Mouse (Mus musculus) pancreas, adult 10 weeks (tissue): ENCODE results near the gene Krt4. TPM values are rescaled to one million over a fixed set of nuclear protein-coding genes. Genes with fewer than 3 reads are reported as not detected.

Experiments used
- polyA plus RNA-seq: library from polyadenylated mRNA; stranded (reverse); fragments of 350-450 nt; fragmentation: Illumina TruSeq; extraction: RNeasy Lipid Tissue Mini Kit (QIAGEN cat#74804); gene quantifications from one replicate; pipeline ENCODE4 v1.2.3, GENCODE M21; 2015; ENCODE audit warnings: low read depth, low replicate concordance; ENCODE audit not compliant: insufficient read depth

Gene Krt4
- not detected for polyA plus RNA-seq

DNA sequence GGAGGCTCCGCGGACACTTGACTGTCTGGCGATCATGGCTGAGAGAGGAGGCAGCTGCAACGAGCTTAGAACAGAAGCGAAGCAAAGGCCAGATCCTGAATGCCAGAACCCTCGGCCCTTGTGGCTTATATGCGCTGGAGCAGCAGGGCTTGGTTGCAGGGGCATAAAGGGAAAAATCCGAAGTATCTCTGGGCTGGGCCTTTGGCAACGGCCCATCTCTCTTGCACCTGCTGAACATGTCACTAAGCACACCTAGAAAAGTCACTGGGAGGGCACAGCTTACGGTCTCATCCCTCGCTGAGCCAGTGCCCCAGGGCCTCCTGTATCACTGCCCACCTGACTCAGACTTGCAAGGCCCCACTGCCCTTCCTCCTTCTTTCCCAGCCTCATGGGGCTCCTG is at the start of gene Krt4:
TSS of gene Krt4 (minus strand) at position 101 of the 400 bp plus-strand sequence.

DNA sequence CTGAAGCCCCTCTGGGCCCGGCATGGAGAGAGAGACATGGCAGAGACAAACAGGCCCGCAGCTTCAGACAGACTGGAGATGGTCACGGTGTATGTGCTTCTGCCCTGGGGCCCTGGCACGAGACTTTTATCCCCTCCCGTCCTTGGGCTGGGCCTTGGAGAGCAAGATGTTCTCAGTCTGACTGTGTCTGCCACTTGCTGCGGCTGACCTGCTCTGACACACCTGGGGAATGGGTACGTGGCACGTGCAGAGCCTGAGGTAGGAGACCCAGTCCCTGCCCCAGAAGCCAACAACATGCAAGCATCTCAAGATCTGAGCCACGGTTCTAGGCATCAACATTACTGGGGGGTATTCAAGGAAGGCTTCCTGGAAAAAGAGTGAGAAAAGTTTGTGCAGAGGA is 29.7 kb upstream of the Krt4 start, which contains the start of gene Krt78:
TSS of gene Krt78 (minus strand) at position 101 of the 400 bp plus-strand sequence.

DNA sequence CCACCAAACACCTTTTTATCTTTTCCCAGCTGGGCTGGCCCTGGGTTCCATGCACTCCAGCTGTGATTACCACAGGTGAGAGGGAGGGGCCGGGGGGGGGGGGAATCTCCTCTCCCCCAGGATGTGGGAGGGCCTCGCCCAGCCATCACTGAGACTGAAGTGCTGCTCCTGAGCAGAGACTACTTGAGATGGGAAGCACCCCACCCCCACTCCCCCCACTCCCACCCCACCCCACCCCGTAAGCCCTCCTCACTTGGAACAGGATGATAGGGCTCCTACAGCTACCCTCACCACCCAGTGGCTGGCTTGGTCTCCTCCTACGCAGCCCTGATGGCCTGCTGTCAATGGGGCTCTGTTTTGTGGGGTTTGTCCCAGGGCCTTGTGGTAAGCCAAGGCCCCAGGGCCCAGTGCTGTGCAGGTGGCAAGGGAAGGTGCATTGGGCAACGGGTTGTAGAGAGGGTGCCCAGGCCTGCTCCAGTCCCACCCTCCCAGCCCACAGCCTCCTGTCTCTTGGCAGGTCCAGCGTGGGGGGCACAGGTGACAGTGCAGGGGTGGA is 15.8 kb upstream of the Krt4 start, which contains the start of gene Krt79:
TSS of gene Krt79 (minus strand) at position 51 of the 556 bp plus-strand sequence.

DNA sequence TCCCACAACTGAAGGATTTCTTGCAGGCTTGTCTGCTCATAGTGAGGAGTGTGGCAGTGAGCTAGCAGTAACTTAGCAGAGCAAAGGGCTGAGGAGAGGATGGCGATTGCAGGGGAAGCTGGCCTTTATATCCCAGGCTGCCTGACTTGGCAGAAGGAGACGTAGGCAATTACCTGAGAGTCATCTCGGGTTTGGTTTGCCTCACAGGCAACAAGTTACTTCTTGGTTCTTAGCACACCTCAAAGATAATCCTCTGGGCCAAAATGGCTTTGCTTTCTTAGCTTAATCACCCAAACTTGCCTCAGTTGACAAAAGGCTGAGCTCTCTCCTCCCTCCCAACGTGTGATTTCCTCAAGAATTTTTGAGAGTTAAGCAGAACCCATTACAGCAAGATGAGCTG is 31.7 kb downstream of the Krt4 start, which contains the start of gene Krt76:
TSS of gene Krt76 (minus strand) at position 101 of the 400 bp plus-strand sequence.

DNA sequence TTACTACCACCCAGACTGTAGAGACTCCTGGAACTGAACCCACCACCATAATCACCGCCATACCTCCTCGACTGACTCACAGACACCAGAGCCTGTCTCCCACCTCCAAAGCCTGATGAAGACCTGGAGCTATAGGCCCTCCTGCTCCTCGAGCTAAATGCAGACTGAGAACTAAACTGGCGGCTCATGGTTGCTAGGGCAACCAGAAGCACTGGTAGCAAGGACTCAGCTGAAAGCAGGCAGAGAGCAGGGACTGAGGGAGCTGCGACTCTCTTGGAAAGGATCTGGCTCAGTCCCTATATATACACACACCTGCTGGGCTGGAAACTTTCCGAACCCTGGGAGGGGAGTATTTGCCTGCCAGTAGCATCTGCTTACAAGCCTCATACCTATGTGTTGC is 55.1 kb downstream of the Krt4 start, which contains the start of gene Krt77:
TSS of gene Krt77 (minus strand) at position 275 of the 400 bp plus-strand sequence.

Other genes with a start within 250 kb of the Krt4 start
- not detected for gene Krt6b, start 244.4 kb downstream of the Krt4 start, polyA plus RNA-seq
- gene Krt6a, start 230.4 kb downstream of the Krt4 start, polyA plus RNA-seq, result not detected
- not detected for gene Krt5, start 211.8 kb downstream of the Krt4 start, polyA plus RNA-seq
- not detected for gene Krt71, start 181.6 kb downstream of the Krt4 start, polyA plus RNA-seq
- not detected for gene Krt72, start 138.3 kb downstream of the Krt4 start, polyA plus RNA-seq
- not detected for gene Krt73, start 122.4 kb downstream of the Krt4 start, polyA plus RNA-seq
- gene Krt2, start 106.6 kb downstream of the Krt4 start, polyA plus RNA-seq, result not detected
- not detected for gene Krt1, start 73.9 kb downstream of the Krt4 start, polyA plus RNA-seq
- gene Krt77, start 55.0 kb downstream of the Krt4 start, polyA plus RNA-seq, result not detected
- gene Krt76, start 31.8 kb downstream of the Krt4 start, polyA plus RNA-seq, result 0.35 TPM
- not detected for gene Krt79, start 15.6 kb upstream of the Krt4 start, polyA plus RNA-seq
- not detected for gene Krt78, start 29.6 kb upstream of the Krt4 start, polyA plus RNA-seq
- 48.8 TPM for gene Krt8, start 79.7 kb upstream of the Krt4 start, polyA plus RNA-seq
- gene Krt18, start 103.4 kb upstream of the Krt4 start, polyA plus RNA-seq, result 66.9 TPM
- gene Eif4b, start 149.0 kb upstream of the Krt4 start, polyA plus RNA-seq, result 35.5 TPM
- gene Tns2, start 175.7 kb upstream of the Krt4 start, polyA plus RNA-seq, result 62.5 TPM
- gene Spryd3, start 211.5 kb upstream of the Krt4 start, polyA plus RNA-seq, result 11.0 TPM
- 136 TPM for gene Igfbp6, start 219.6 kb upstream of the Krt4 start, polyA plus RNA-seq
- gene Soat2, start 225.8 kb upstream of the Krt4 start, polyA plus RNA-seq, result 0.98 TPM